In the genomic region with DNA sequence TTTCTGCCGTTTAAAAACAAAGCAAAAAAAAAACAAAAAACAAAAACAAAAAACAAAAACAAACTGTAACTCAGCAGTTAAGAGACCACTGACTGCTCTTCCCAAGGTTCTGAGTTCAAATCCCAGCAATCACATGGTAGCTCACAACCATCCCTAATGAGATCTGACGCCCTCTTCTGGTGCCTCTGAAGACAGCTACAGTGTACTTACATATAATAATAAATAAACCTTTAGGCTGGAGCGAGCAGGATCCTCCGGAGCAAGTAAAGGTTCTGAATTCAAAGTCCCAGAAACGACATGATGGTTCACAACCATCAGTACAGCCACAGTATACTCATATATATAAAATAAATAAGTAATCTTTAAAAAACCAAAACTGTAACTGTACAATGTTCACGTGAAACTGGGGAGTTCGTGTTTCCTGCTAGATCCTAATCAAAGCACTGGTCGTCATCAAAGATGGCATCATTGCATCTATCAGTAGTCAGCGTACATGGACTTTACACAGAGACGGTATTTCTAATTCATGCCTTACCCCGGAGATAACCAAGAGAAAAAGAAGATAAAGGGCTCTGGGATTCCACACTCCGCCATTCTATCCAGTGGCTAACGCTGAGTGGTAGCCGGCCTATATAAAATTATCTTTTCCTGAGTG, we compare ENCODE assay signal across 8 mouse cellular contexts. TPM values are rescaled to one million over a fixed set of nuclear protein-coding genes. Genes with fewer than 3 reads are reported as not detected.
DNase-seq lines count a peak whose midpoint lies in the region; ATAC-seq and TF ChIP-seq lines count a peak whose summit lies in the region.

No protein-coding gene starts in this region.

- no peaks in the 10 kb centered on the region for H3K27me3 ChIP-seq in heart, embryonic 14.5 days (ENCODE audit: control insufficient read depth, insufficient read depth, low read length)
- no peaks in the 10 kb centered on the region for H3K27me3 ChIP-seq in forebrain, embryonic 10.5 days (ENCODE audit: poor library complexity, severe bottlenecking)
- no peaks in the 10 kb centered on the region for H3K27me3 ChIP-seq in liver, embryonic 14.5 days (ENCODE audit: control insufficient read depth, insufficient read depth, low read length)

- no peak for TF ChIP-seq EP300 in liver, embryonic 14.5 days (IDR thresholded peaks at IDR 0.05; ENCODE audit: low read depth)

- H3K9me3 ChIP-seq in heart, embryonic 14.5 days (ENCODE audit: control insufficient read depth, low read length), result no peaks in the 10 kb centered on the region
- H3K9me3 ChIP-seq in forebrain, embryonic 10.5 days, result no peaks in the 10 kb centered on the region
- no peaks in the 10 kb centered on the region for H3K9me3 ChIP-seq in liver, embryonic 14.5 days (ENCODE audit: control insufficient read depth, low read length)

- peak overlapping the region; percentile 57 to 78 for H3K27ac ChIP-seq in heart, embryonic 14.5 days (replicated peaks in 1 of 2; ENCODE audit: control insufficient read depth in 1 of 2, insufficient read depth in 1 of 2, low read depth in 2 of 2, low read length in 2 of 2)
- peak overlapping the region; percentile 91 for H3K27ac ChIP-seq in forebrain, embryonic 10.5 days
- H3K27ac ChIP-seq in liver, embryonic 14.5 days, result peak overlapping the region; percentile 46

- no peak for DNase-seq in heart, adult 9 months (ENCODE audit: low spot score in 2 of 2)
- no peak for DNase-seq in forebrain, embryonic 10.5 days (ENCODE audit: extremely low spot score, low spot score)
- DNase-seq in liver, embryonic 14.5 days (ENCODE audit: low read depth in 3 of 3, low spot score in 3 of 3), result no peak
- DNase-seq in layer of hippocampus, postnatal 36 days, result no peak
- DNase-seq in urinary bladder, adult 2 months (ENCODE audit: low spot score), result no peak
- no peak for DNase-seq in frontal cortex, postnatal 36 days (ENCODE audit: low spot score in 2 of 2)

- H3K9ac ChIP-seq in heart, embryonic 14.5 days (ENCODE audit: low read length), result peak overlapping the region; percentile 92
- peak overlapping the region; percentile 69 for H3K9ac ChIP-seq in liver, embryonic 14.5 days (replicated peaks)

- peak overlapping the region; percentile 92 for H3K4me2 ChIP-seq in heart, embryonic 14.5 days (ENCODE audit: low read length)
- H3K4me2 ChIP-seq in liver, embryonic 14.5 days (ENCODE audit: low read depth), result peak overlapping the region; percentile 87

- peaks cover 0 to 17% of the 10 kb centered on the region in 2 experiments; a peak in 2 of 4 replicates for H3K4me1 ChIP-seq in heart, embryonic 14.5 days (ENCODE audit: control insufficient read depth in 2 of 2, insufficient read depth in 2 of 2, low read length in 2 of 2)
- H3K4me1 ChIP-seq in forebrain, embryonic 10.5 days, result peaks cover 22% of the 10 kb centered on the region
- peaks cover 6 to 7% of the 10 kb centered on the region in 2 experiments; a peak in 3 of 4 replicates for H3K4me1 ChIP-seq in liver, embryonic 14.5 days (replicated peaks; ENCODE audit: control insufficient read depth in 2 of 2, insufficient read depth in 2 of 2, low read length in 1 of 2)

- 23% methylated on average over 14 of the region's 14 CpGs for WGBS in heart, embryonic 14.5 days
- WGBS in forebrain, embryonic 10.5 days, result 33% methylated on average over 14 of the region's 14 CpGs
- 15% methylated on average over 14 of the region's 14 CpGs for WGBS in liver, embryonic 14.5 days (ENCODE audit: insufficient replicate concordance)

- H3K4me3 ChIP-seq in heart, embryonic 14.5 days (ENCODE audit: control insufficient read depth in 1 of 2, insufficient read depth in 1 of 2, low read depth in 1 of 2, low read length in 2 of 2), result peak overlapping the region; percentile 79 to 88
- peak overlapping the region; percentile 71 for H3K4me3 ChIP-seq in forebrain, embryonic 10.5 days
- H3K4me3 ChIP-seq in liver, embryonic 14.5 days (ENCODE audit: insufficient read depth in 1 of 2, low read depth in 2 of 2, low read length in 2 of 2), result peak overlapping the region; percentile 79 to 86

- no peak; the same call in 1 of the 2 replicates for TF ChIP-seq CTCF in liver, embryonic 14.5 days (IDR thresholded peaks at IDR 0.05; ENCODE audit: low read depth)

- H3K36me3 ChIP-seq in heart, embryonic 14.5 days (ENCODE audit: control insufficient read depth, insufficient read depth, low read length), result peaks cover 61% of the 10 kb centered on the region
- H3K36me3 ChIP-seq in forebrain, embryonic 10.5 days (replicated peaks), result peaks cover 65% of the 10 kb centered on the region
- peaks cover 23% of the 10 kb centered on the region for H3K36me3 ChIP-seq in liver, embryonic 14.5 days (replicated peaks; ENCODE audit: control insufficient read depth, insufficient read depth, low read depth)

- peak; percentile 1; the same call in 1 of the 2 replicates for ATAC-seq in heart, embryonic 14.5 days (ENCODE audit: insufficient number of reproducible peaks, insufficient read depth, low FRiP score, low read depth)
- ATAC-seq in CD4-positive, CD25-positive, alpha-beta regulatory T cell, adult 4 months, result peak; percentile 30
- no peak for ATAC-seq in liver, embryonic 14.5 days (ENCODE audit: insufficient read depth)

RNA-seq across cellular contexts. Expression of gene Mtrr, which starts 0.7 kb away (rescaled TPM):
- 22.3 and 24.9 TPM in 2 replicates for polyA plus RNA-seq in heart, embryonic 14.5 days (2014; fragmentation: Nextera tagmentation; extraction: Ambion mirVana)
- 10 to 100 TPM; 22.1 to 33.3 TPM for polyA plus RNA-seq in CD4-positive, CD25-positive, alpha-beta regulatory T cell, adult 4 months (2017; shearing (Covaris generic))
- polyA plus RNA-seq in forebrain, embryonic 10.5 days (2016; fragmentation: Nextera tagmentation; extraction: Ambion mirVana), result 23.5 and 26.9 TPM in 2 replicates
- polyA plus RNA-seq in liver, embryonic 14.5 days (2012; rRNA removed), result 6.1 and 7.8 TPM in 2 replicates
- 8.1 and 9.8 TPM in 2 replicates for polyA plus RNA-seq in liver, embryonic 14.5 days (2014; fragmentation: Nextera tagmentation; extraction: Ambion mirVana)
- total RNA-seq in layer of hippocampus, postnatal 36 days (2021), result 10 to 100 TPM; 28.0 to 29.9 TPM
- polyA plus RNA-seq in urinary bladder, adult 2 months (2012; rRNA removed), result 11.9 and 13.5 TPM in 2 replicates

RNA-seq across cellular contexts. Expression of gene Fastkd3, which starts 0.8 kb away (rescaled TPM):
- polyA plus RNA-seq in heart, embryonic 14.5 days (2014; fragmentation: Nextera tagmentation; extraction: Ambion mirVana), result 17.9 and 18.8 TPM in 2 replicates
- polyA plus RNA-seq in CD4-positive, CD25-positive, alpha-beta regulatory T cell, adult 4 months (2017; shearing (Covaris generic)), result 10 to 100 TPM; 33.1 to 35.6 TPM
- 54.5 and 55.3 TPM in 2 replicates for polyA plus RNA-seq in forebrain, embryonic 10.5 days (2016; fragmentation: Nextera tagmentation; extraction: Ambion mirVana)
- 5.7 and 7.3 TPM in 2 replicates for polyA plus RNA-seq in liver, embryonic 14.5 days (2012; rRNA removed)
- polyA plus RNA-seq in liver, embryonic 14.5 days (2014; fragmentation: Nextera tagmentation; extraction: Ambion mirVana), result 13.6 and 16.6 TPM in 2 replicates
- 10 to 100 TPM; 18.6 to 20.1 TPM for total RNA-seq in layer of hippocampus, postnatal 36 days (2021)
- polyA plus RNA-seq in urinary bladder, adult 2 months (2012; rRNA removed), result 12.4 and 13.7 TPM in 2 replicates

RNA-seq across cellular contexts. Expression of gene 1700001L19Rik, which starts 16.0 kb away (rescaled TPM):
- polyA plus RNA-seq in heart, embryonic 14.5 days (2014; fragmentation: Nextera tagmentation; extraction: Ambion mirVana), result 0.28 and 0.61 TPM in 2 replicates
- polyA plus RNA-seq in CD4-positive, CD25-positive, alpha-beta regulatory T cell, adult 4 months (2017; shearing (Covaris generic)), result not detected
- polyA plus RNA-seq in forebrain, embryonic 10.5 days (2016; fragmentation: Nextera tagmentation; extraction: Ambion mirVana), result 0.65 and 0.83 TPM in 2 replicates
- polyA plus RNA-seq in liver, embryonic 14.5 days (2012; rRNA removed), result not detected in 2 replicates
- polyA plus RNA-seq in liver, embryonic 14.5 days (2014; fragmentation: Nextera tagmentation; extraction: Ambion mirVana), result not detected in 2 replicates
- 10 to 100 TPM; 13.4 to 15.3 TPM for total RNA-seq in layer of hippocampus, postnatal 36 days (2021)
- 0.08 and 0.19 TPM in 2 replicates for polyA plus RNA-seq in urinary bladder, adult 2 months (2012; rRNA removed)
